ENCODE assay signal across 12 mouse cellular contexts in the genomic region with DNA sequence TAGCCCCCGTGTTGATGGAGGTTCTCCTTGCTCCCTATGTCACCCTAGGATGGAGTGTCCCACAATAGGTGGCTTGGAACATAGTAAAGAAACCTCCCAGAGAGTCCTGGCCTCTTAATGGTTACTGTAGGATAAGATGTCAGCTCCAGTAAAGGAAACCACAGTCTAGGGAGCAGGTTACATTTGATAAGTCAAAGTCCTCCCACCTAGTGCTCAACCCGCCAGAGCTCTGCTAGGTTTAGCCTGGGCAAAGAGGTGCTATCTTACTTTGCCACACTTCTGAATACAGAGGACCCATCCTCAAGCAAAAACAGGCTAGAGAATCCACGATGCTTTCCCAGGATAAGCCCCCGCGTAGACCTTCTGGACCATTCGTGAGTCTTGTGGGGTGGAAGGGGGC. TPM values are rescaled to one million over a fixed set of nuclear protein-coding genes. Genes with fewer than 3 reads are reported as not detected.
DNase-seq lines count a peak whose midpoint lies in the region; ATAC-seq and TF ChIP-seq lines count a peak whose summit lies in the region.
"Had no signal": no experiment of that assay in that cellular context is flagged by ENCODE, and none has a peak within 500 bp of the region (broad histone marks: within the 10 kb centered on the region; RNA-seq: fewer than 3 reads in every experiment).

No protein-coding gene starts in this region.

- H3K9me3 ChIP-seq in hindbrain, embryonic 10.5 days = no peaks in the 10 kb centered on the region
- H3K9me3 ChIP-seq in hindbrain, postnatal 0 days (ENCODE audit: low read length) = no peaks in the 10 kb centered on the region
- no peaks in the 10 kb centered on the region for H3K9me3 ChIP-seq in ES-Bruce4 (replicated peaks; ENCODE audit: control insufficient read depth, insufficient read depth, low read length, poor library complexity, severe bottlenecking)
- H3K9me3 ChIP-seq in embryonic facial prominence, embryonic 14.5 days (ENCODE audit: control insufficient read depth, low read length) = no peaks in the 10 kb centered on the region
- no peaks in the 10 kb centered on the region for H3K9me3 ChIP-seq in liver, embryonic 13.5 days (replicated peaks)
- no peaks in the 10 kb centered on the region for H3K9me3 ChIP-seq in forebrain, embryonic 13.5 days (replicated peaks)
- H3K9me3 ChIP-seq: G1E had no signal

- TF ChIP-seq EP300 in ES-Bruce4 (IDR thresholded peaks at IDR 0.05; ENCODE audit: insufficient read depth, low read depth, low read length) = no peak

- H3K27me3 ChIP-seq in hindbrain, embryonic 10.5 days (ENCODE audit: insufficient read depth, poor library complexity, severe bottlenecking) = peaks cover 22% of the 10 kb centered on the region
- H3K27me3 ChIP-seq in hindbrain, postnatal 0 days (ENCODE audit: insufficient read depth, low read length) = no peaks in the 10 kb centered on the region
- H3K27me3 ChIP-seq in ES-Bruce4 (ENCODE audit: control insufficient read depth, insufficient read depth, low read length, poor library complexity, severe bottlenecking) = no peaks in the 10 kb centered on the region
- no peaks in the 10 kb centered on the region for H3K27me3 ChIP-seq in embryonic facial prominence, embryonic 14.5 days (replicated peaks; ENCODE audit: control insufficient read depth, insufficient read depth, low read length)
- H3K27me3 ChIP-seq in liver, embryonic 13.5 days = 0 out of 2 replicates have a peak, but pooled peaks cover 4% of the 10 kb centered on the region
- H3K27me3 ChIP-seq in forebrain, embryonic 13.5 days = peaks cover 39% of the 10 kb centered on the region

- no peaks in the 10 kb centered on the region for H3K36me3 ChIP-seq in hindbrain, embryonic 10.5 days
- H3K36me3 ChIP-seq in hindbrain, postnatal 0 days (ENCODE audit: insufficient read depth, low read length) = no peaks in the 10 kb centered on the region
- H3K36me3 ChIP-seq in ES-Bruce4 (ENCODE audit: control insufficient read depth, insufficient read depth, low read length, poor library complexity, severe bottlenecking) = no peaks in the 10 kb centered on the region
- H3K36me3 ChIP-seq in embryonic facial prominence, embryonic 14.5 days (ENCODE audit: control insufficient read depth, insufficient read depth, low read length) = no peaks in the 10 kb centered on the region
- H3K36me3 ChIP-seq in liver, embryonic 13.5 days = no peaks in the 10 kb centered on the region
- no peaks in the 10 kb centered on the region for H3K36me3 ChIP-seq in forebrain, embryonic 13.5 days (ENCODE audit: poor library complexity, severe bottlenecking)

- WGBS in hindbrain, embryonic 10.5 days = 91% methylated on average over 6 of the region's 6 CpGs
- 89% methylated on average over 6 of the region's 6 CpGs for WGBS in hindbrain, postnatal 0 days
- 89% methylated on average over 6 of the region's 6 CpGs for WGBS in embryonic facial prominence, embryonic 14.5 days
- 25% methylated on average over 6 of the region's 6 CpGs for WGBS in liver, embryonic 13.5 days (ENCODE audit: insufficient replicate concordance)
- 88% methylated on average over 6 of the region's 6 CpGs for WGBS in forebrain, embryonic 13.5 days

- H3K4me3 ChIP-seq in hindbrain, embryonic 10.5 days = peak overlapping the region; percentile 62
- H3K4me3 ChIP-seq in hindbrain, postnatal 0 days (ENCODE audit: low read length) = no peak overlapping the region
- H3K4me3 ChIP-seq in ES-Bruce4 (ENCODE audit: low read depth, low read length) = no peak overlapping the region
- no peak overlapping the region for H3K4me3 ChIP-seq in embryonic facial prominence, embryonic 14.5 days (ENCODE audit: low read depth, low read length)
- peak overlapping the region; percentile 66; the same call in 1 of the 2 replicates for H3K4me3 ChIP-seq in liver, embryonic 13.5 days (replicated peaks)
- no peak overlapping the region for H3K4me3 ChIP-seq in forebrain, embryonic 13.5 days

- ATAC-seq in hindbrain, postnatal 0 days = no peak
- ATAC-seq in embryonic facial prominence, embryonic 14.5 days (ENCODE audit: low read depth) = no peak
- peak; percentile 69 for ATAC-seq in liver, embryonic 13.5 days (ENCODE audit: low read depth)
- no peak for ATAC-seq in forebrain, embryonic 13.5 days

- H3K4me1 ChIP-seq in hindbrain, embryonic 10.5 days (replicated peaks) = peaks cover 65% of the 10 kb centered on the region
- H3K4me1 ChIP-seq in hindbrain, postnatal 0 days (ENCODE audit: insufficient read depth, low read length) = peaks cover 5% of the 10 kb centered on the region; the same call in 1 of the 2 replicates
- peaks cover 1% of the 10 kb centered on the region for H3K4me1 ChIP-seq in ES-Bruce4 (ENCODE audit: control insufficient read depth, insufficient read depth, low read length)
- H3K4me1 ChIP-seq in embryonic facial prominence, embryonic 14.5 days (ENCODE audit: control insufficient read depth, insufficient read depth, low read length) = peaks cover 39% of the 10 kb centered on the region
- peaks cover 88% of the 10 kb centered on the region for H3K4me1 ChIP-seq in liver, embryonic 13.5 days (replicated peaks)
- H3K4me1 ChIP-seq in forebrain, embryonic 13.5 days = peaks cover 26% of the 10 kb centered on the region

- no peak overlapping the region for H3K4me2 ChIP-seq in hindbrain, postnatal 0 days (ENCODE audit: low read depth, low read length)
- peak overlapping the region; percentile 92; the same call in 1 of the 2 replicates for H3K4me2 ChIP-seq in embryonic facial prominence, embryonic 14.5 days (ENCODE audit: low read depth, low read length)
- peak overlapping the region; percentile 97 for H3K4me2 ChIP-seq in liver, embryonic 13.5 days
- no peak overlapping the region for H3K4me2 ChIP-seq in forebrain, embryonic 13.5 days

- H3K9ac ChIP-seq in hindbrain, postnatal 0 days (replicated peaks; ENCODE audit: low read length) = no peak overlapping the region
- H3K9ac ChIP-seq in ES-Bruce4 (ENCODE audit: low read depth, poor library complexity, severe bottlenecking) = peak overlapping the region; percentile 49; the same call in 1 of the 2 replicates
- no peak overlapping the region; the same call in none of the 2 replicates for H3K9ac ChIP-seq in embryonic facial prominence, embryonic 14.5 days (ENCODE audit: low read depth, low read length)
- H3K9ac ChIP-seq in liver, embryonic 13.5 days = peak overlapping the region; percentile 75
- H3K9ac ChIP-seq in forebrain, embryonic 13.5 days = no peak overlapping the region

- no peak for TF ChIP-seq POLR2A in ES-Bruce4 (IDR thresholded peaks at IDR 0.05; ENCODE audit: insufficient read depth, low read length)

- no peak for DNase-seq in hindbrain, embryonic 10.5 days (ENCODE audit: low spot score)
- DNase-seq in hindbrain, postnatal 0 days (ENCODE audit: low spot score) = no peak
- no peak for DNase-seq in embryonic facial prominence, embryonic 14.5 days (ENCODE audit: low spot score)
- DNase-seq in liver, embryonic 13.5 days = peak; percentile 55
- no peak for DNase-seq in frontal cortex, postnatal 10 days (ENCODE audit: low spot score in 2 of 2)
- no peak for DNase-seq in right cerebral cortex, adult 18-20 months
- DNase-seq: adrenal gland, postnatal 14 days; cerebellum, postnatal 36 days; thymus, postnatal 36 days had no signal

- TF ChIP-seq CTCF in hindbrain, postnatal 0 days (IDR thresholded peaks at IDR 0.05; ENCODE audit: low read depth) = no peak
- no peak for TF ChIP-seq CTCF in ES-Bruce4 (IDR thresholded peaks at IDR 0.05; ENCODE audit: low read depth, low read length)

- H3K27ac ChIP-seq in hindbrain, embryonic 10.5 days = peak overlapping the region; percentile 87; the same call in 1 of the 2 replicates
- no peak overlapping the region for H3K27ac ChIP-seq in hindbrain, postnatal 0 days
- H3K27ac ChIP-seq in ES-Bruce4 (ENCODE audit: insufficient read depth, low read length) = no peak overlapping the region
- 0 out of 2 replicates have a peak overlapping the region, but pooled peaks have one; percentile 13 for H3K27ac ChIP-seq in embryonic facial prominence, embryonic 14.5 days (replicated peaks; ENCODE audit: low read depth, low read length)
- H3K27ac ChIP-seq in liver, embryonic 13.5 days = peak overlapping the region; percentile 85
- H3K27ac ChIP-seq in forebrain, embryonic 13.5 days = no peak overlapping the region

RNA-seq across cellular contexts. Expression of a gene that starts 1.1 kb away (rescaled TPM):
- polyA plus RNA-seq in hindbrain, embryonic 10.5 days (2016; fragmentation: Nextera tagmentation; extraction: Ambion mirVana) = not detected in 2 replicates
- total RNA-seq in hindbrain, postnatal 0 days (2014; rRNA removed) = not detected in 2 replicates
- polyA plus RNA-seq in hindbrain, postnatal 0 days (2015; fragmentation: Nextera tagmentation; extraction: Ambion mirVana) = not detected in 2 replicates
- polyA plus RNA-seq in ES-Bruce4 (2011; ENCODE audit: insufficient read depth, insufficient read length, low read depth, missing spikeins) = not detected in 2 replicates
- polyA plus RNA-seq in embryonic facial prominence, embryonic 14.5 days (2014; fragmentation: Nextera tagmentation; extraction: Ambion mirVana) = not detected in 2 replicates
- not detected in 2 replicates for polyA plus RNA-seq in liver, embryonic 13.5 days (2015; fragmentation: Nextera tagmentation; extraction: Ambion mirVana)
- polyA plus RNA-seq in forebrain, embryonic 13.5 days (2015; fragmentation: Nextera tagmentation; extraction: Ambion mirVana) = not detected in 2 replicates
- total RNA-seq: adrenal gland, postnatal 14 days; G1E had no signal
- polyA plus RNA-seq: G1E had no signal

RNA-seq across cellular contexts. Expression of a gene that starts 2.3 kb away (rescaled TPM):
- 5.2 and 6.8 TPM in 2 replicates for polyA plus RNA-seq in hindbrain, embryonic 10.5 days (2016; fragmentation: Nextera tagmentation; extraction: Ambion mirVana)
- total RNA-seq in hindbrain, postnatal 0 days (2014; rRNA removed) = 1.7 and 2.0 TPM in 2 replicates
- polyA plus RNA-seq in hindbrain, postnatal 0 days (2015; fragmentation: Nextera tagmentation; extraction: Ambion mirVana) = 1.3 and 1.7 TPM in 2 replicates
- polyA plus RNA-seq in ES-Bruce4 (2011; ENCODE audit: insufficient read depth, insufficient read length, low read depth, missing spikeins) = 5.2 and 6.3 TPM in 2 replicates
- 5.9 and 7.2 TPM in 2 replicates for polyA plus RNA-seq in embryonic facial prominence, embryonic 14.5 days (2014; fragmentation: Nextera tagmentation; extraction: Ambion mirVana)
- polyA plus RNA-seq in liver, embryonic 13.5 days (2015; fragmentation: Nextera tagmentation; extraction: Ambion mirVana) = 0.89 and 1.3 TPM in 2 replicates
- 1.3 and 1.4 TPM in 2 replicates for polyA plus RNA-seq in forebrain, embryonic 13.5 days (2015; fragmentation: Nextera tagmentation; extraction: Ambion mirVana)

RNA-seq across cellular contexts. Expression of a gene that starts 16.4 kb away (rescaled TPM):
- polyA plus RNA-seq in hindbrain, embryonic 10.5 days (2016; fragmentation: Nextera tagmentation; extraction: Ambion mirVana) = 1.2 and 1.4 TPM in 2 replicates
- 1.5 TPM in 1 of 2 replicates, not detected in the other for total RNA-seq in hindbrain, postnatal 0 days (2014; rRNA removed)
- polyA plus RNA-seq in hindbrain, postnatal 0 days (2015; fragmentation: Nextera tagmentation; extraction: Ambion mirVana) = 0.20 and 0.21 TPM in 2 replicates
- polyA plus RNA-seq in ES-Bruce4 (2011; ENCODE audit: insufficient read depth, insufficient read length, low read depth, missing spikeins) = 1.5 and 2.3 TPM in 2 replicates
- polyA plus RNA-seq in embryonic facial prominence, embryonic 14.5 days (2014; fragmentation: Nextera tagmentation; extraction: Ambion mirVana) = 1.5 and 2.1 TPM in 2 replicates
- polyA plus RNA-seq in liver, embryonic 13.5 days (2015; fragmentation: Nextera tagmentation; extraction: Ambion mirVana) = 4.4 and 4.9 TPM in 2 replicates
- 0.28 and 0.34 TPM in 2 replicates for polyA plus RNA-seq in forebrain, embryonic 13.5 days (2015; fragmentation: Nextera tagmentation; extraction: Ambion mirVana)

RNA-seq across cellular contexts. Expression of a gene that starts 20.4 kb away (rescaled TPM):
- polyA plus RNA-seq in hindbrain, embryonic 10.5 days (2016; fragmentation: Nextera tagmentation; extraction: Ambion mirVana) = 0.77 and 1.7 TPM in 2 replicates
- total RNA-seq in hindbrain, postnatal 0 days (2014; rRNA removed) = not detected in 2 replicates
- polyA plus RNA-seq in hindbrain, postnatal 0 days (2015; fragmentation: Nextera tagmentation; extraction: Ambion mirVana) = 0.15 TPM in 1 of 2 replicates, not detected in the other
- 15.6 and 19.6 TPM in 2 replicates for polyA plus RNA-seq in ES-Bruce4 (2011; ENCODE audit: insufficient read depth, insufficient read length, low read depth, missing spikeins)
- 3.2 and 3.7 TPM in 2 replicates for polyA plus RNA-seq in embryonic facial prominence, embryonic 14.5 days (2014; fragmentation: Nextera tagmentation; extraction: Ambion mirVana)
- 0.76 and 1.5 TPM in 2 replicates for polyA plus RNA-seq in liver, embryonic 13.5 days (2015; fragmentation: Nextera tagmentation; extraction: Ambion mirVana)
- polyA plus RNA-seq in forebrain, embryonic 13.5 days (2015; fragmentation: Nextera tagmentation; extraction: Ambion mirVana) = 0.09 and 0.20 TPM in 2 replicates

RNA-seq across cellular contexts. Expression of a gene that starts 21.8 kb away (rescaled TPM):
- 11.4 and 15.2 TPM in 2 replicates for polyA plus RNA-seq in hindbrain, embryonic 10.5 days (2016; fragmentation: Nextera tagmentation; extraction: Ambion mirVana)
- total RNA-seq in hindbrain, postnatal 0 days (2014; rRNA removed) = 2.9 and 9.7 TPM in 2 replicates
- polyA plus RNA-seq in hindbrain, postnatal 0 days (2015; fragmentation: Nextera tagmentation; extraction: Ambion mirVana) = 6.5 and 8.1 TPM in 2 replicates
- 11.6 and 13.1 TPM in 2 replicates for polyA plus RNA-seq in ES-Bruce4 (2011; ENCODE audit: insufficient read depth, insufficient read length, low read depth, missing spikeins)
- polyA plus RNA-seq in embryonic facial prominence, embryonic 14.5 days (2014; fragmentation: Nextera tagmentation; extraction: Ambion mirVana) = 5.7 and 8.3 TPM in 2 replicates
- polyA plus RNA-seq in liver, embryonic 13.5 days (2015; fragmentation: Nextera tagmentation; extraction: Ambion mirVana) = 0.89 and 1.0 TPM in 2 replicates
- 19.1 and 20.3 TPM in 2 replicates for polyA plus RNA-seq in forebrain, embryonic 13.5 days (2015; fragmentation: Nextera tagmentation; extraction: Ambion mirVana)

Comparison
In these comparisons a context has a peak if more than half of its experiments do, and no peak if none do; other contexts are left out.
1. H3K27ac ChIP-seq: peak in hindbrain, embryonic 10.5 days (single experiment), embryonic facial prominence, embryonic 14.5 days (single experiment) and liver, embryonic 13.5 days (single experiment); none in hindbrain, postnatal 0 days (single experiment), ES-Bruce4 (single experiment) and forebrain, embryonic 13.5 days (single experiment).
2. H3K4me3 ChIP-seq: peak in hindbrain, embryonic 10.5 days (single experiment) and liver, embryonic 13.5 days (single experiment); none in hindbrain, postnatal 0 days (single experiment), ES-Bruce4 (single experiment), embryonic facial prominence, embryonic 14.5 days (single experiment) and forebrain, embryonic 13.5 days (single experiment).
3. H3K4me2 ChIP-seq: peak in embryonic facial prominence, embryonic 14.5 days (single experiment) and liver, embryonic 13.5 days (single experiment); none in hindbrain, postnatal 0 days (single experiment) and forebrain, embryonic 13.5 days (single experiment).
4. H3K9ac ChIP-seq: peak in ES-Bruce4 (single experiment) and liver, embryonic 13.5 days (single experiment); none in hindbrain, postnatal 0 days (single experiment), embryonic facial prominence, embryonic 14.5 days (single experiment) and forebrain, embryonic 13.5 days (single experiment).